Mouse (Mus musculus): Measurements from ENCODE around the gene Sergef. TPM values are rescaled to one million over a fixed set of nuclear protein-coding genes. Genes with fewer than 3 reads are reported as not detected.
"Not testable (repeated sequence)": the region's sequence is repeated elsewhere in the genome, so short reads cannot be mapped to it uniquely, and the experiment has no call there.

The Sergef gene
- total RNA-seq, 2 experiments from 2014 or later: 3.0 to 3.1 TPM

- no peak for DNase-seq
- intact Hi-C loops (cut with DNase I): no loop called here
Measured at GRCm38 (mm10) chr7:46586621-46587216, 52.9 kb downstream of the Sergef start.

- no peak for DNase-seq
- intact Hi-C loops (cut with DNase I): no loop called here
Measured at GRCm38 (mm10) chr7:46582750-46583149, 56.9 kb downstream of the Sergef start.

GRCm38 (mm10) chr7:46581358-46581930, 58.2 kb downstream of the Sergef start:
- DNase-seq: no peak
- intact Hi-C loops (cut with DNase I): no loop called here

- DNase-seq: no peak
- intact Hi-C loops (cut with DNase I): no loop called here
Measured at GRCm38 (mm10) chr7:46578091-46578490, 61.5 kb downstream of the Sergef start.

GRCm38 (mm10) chr7:46575897-46576296, 63.7 kb downstream of the Sergef start:
- intact Hi-C loops (cut with DNase I): no loop called here
- DNase-seq: no peak

GRCm38 (mm10) chr7:46572803-46573594, 66.6 kb downstream of the Sergef start:
- intact Hi-C loops (cut with DNase I): loop anchor here (5.0 kb wide), 1 partner anchor 34 kb away; no protein-coding TSS in a partner anchor
- no peak for DNase-seq

- intact Hi-C loops (cut with DNase I): loop anchor here (2.0 kb wide), 1 partner anchor 177 kb away; no protein-coding TSS in a partner anchor
Measured at GRCm38 (mm10) chr7:46569509-46569908, 70.1 kb downstream of the Sergef start.

GRCm38 (mm10) chr7:46566318-46567007, 73.1 kb downstream of the Sergef start:
- DNase-seq: no peak
- intact Hi-C loops (cut with DNase I): no loop called here

More at GRCm38 (mm10) chr7:46569509-46569908, 70.1 kb downstream of the Sergef start:
- not testable (repeated sequence) for DNase-seq

GRCm38 (mm10) chr7:46565374-46565773, 74.2 kb downstream of the Sergef start:
- intact Hi-C loops (cut with DNase I): no loop called here
- DNase-seq: no peak

- no peak for DNase-seq
- intact Hi-C loops (cut with DNase I): no loop called here
Measured at GRCm38 (mm10) chr7:46563801-46564200, 75.8 kb downstream of the Sergef start.

- DNase-seq: no peak
- intact Hi-C loops (cut with DNase I): no loop called here
Measured at GRCm38 (mm10) chr7:46560061-46560460, 79.5 kb downstream of the Sergef start.

GRCm38 (mm10) chr7:46559643-46560042, 80.0 kb downstream of the Sergef start:
- intact Hi-C loops (cut with DNase I): no loop called here
- DNase-seq: peak in 1 of 2 experiments; percentile 14

- no peak for DNase-seq
- intact Hi-C loops (cut with DNase I): no loop called here
Measured at GRCm38 (mm10) chr7:46559006-46559405, 80.6 kb downstream of the Sergef start.

- intact Hi-C loops (cut with DNase I): no loop called here
- DNase-seq: no peak
Measured at GRCm38 (mm10) chr7:46557996-46558395, 81.6 kb downstream of the Sergef start.

GRCm38 (mm10) chr7:46557387-46557786, 82.2 kb downstream of the Sergef start:
- DNase-seq: no peak
- intact Hi-C loops (cut with DNase I): no loop called here

- DNase-seq: no peak
- intact Hi-C loops (cut with DNase I): no loop called here
Measured at GRCm38 (mm10) chr7:46556358-46557118, 83.1 kb downstream of the Sergef start.

- no peak for DNase-seq
- intact Hi-C loops (cut with DNase I): no loop called here
Measured at GRCm38 (mm10) chr7:46555731-46556130, 83.9 kb downstream of the Sergef start.

GRCm38 (mm10) chr7:46554855-46555254, 84.8 kb downstream of the Sergef start:
- DNase-seq: no peak
- intact Hi-C loops (cut with DNase I): no loop called here

GRCm38 (mm10) chr7:46554003-46554402, 85.6 kb downstream of the Sergef start:
- no peak for DNase-seq
- intact Hi-C loops (cut with DNase I): no loop called here

Measured in gastrocnemius, postnatal 36 days (tissue).